Mouse (Mus musculus) ES-E14 (cell line): Measurements from ENCODE around the gene Ddx23.

Experiments
- CHD2 ChIP-seq: IDR thresholded peaks from 2 replicates; pipeline ENCODE4 v1.6.1; 2014; ENCODE audit warnings: mild to moderate bottlenecking, low read depth, low read length, inconsistent platforms
- HCFC1 ChIP-seq: IDR thresholded peaks from 2 replicates; pipeline ENCODE4 v1.6.1; 2012; ENCODE audit warnings: low read length, inconsistent platforms, borderline replicate concordance; ENCODE audit not compliant: insufficient read depth
- MAFK ChIP-seq: IDR thresholded peaks from 2 replicates; pipeline ENCODE4 v1.6.1; 2014; ENCODE audit warnings: mild to moderate bottlenecking, low read depth, low read length, inconsistent platforms; ENCODE audit not compliant: insufficient read depth
- ZNF384 ChIP-seq: IDR thresholded peaks from 2 replicates; pipeline ENCODE4 v1.6.1; 2012; ENCODE audit warnings: low read depth, low read length, inconsistent platforms

DNA sequence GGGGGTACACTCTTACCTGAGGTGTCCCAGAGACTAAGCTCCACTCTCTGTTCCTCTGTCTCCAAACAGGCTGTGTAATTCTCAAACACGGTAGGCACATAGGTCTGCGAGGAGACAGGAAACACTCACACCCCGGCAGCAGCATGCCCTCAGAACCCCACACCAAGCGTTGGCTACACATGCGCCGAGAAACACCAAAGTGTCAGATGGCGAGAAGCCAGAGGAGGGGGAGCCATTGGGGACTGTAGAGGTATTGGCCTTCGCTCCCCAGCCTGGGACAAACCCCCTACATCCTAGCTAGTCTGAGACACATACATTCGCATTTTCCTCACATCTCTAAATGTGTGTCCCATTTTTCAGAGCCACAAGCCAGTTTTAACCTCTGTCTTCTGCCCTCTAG is 13.8 kb upstream of the Ddx23 start:
- TF ChIP-seq MAFK (no peak), CHD2 (no peak), HCFC1 (no peak), ZNF384 (no peak)
